Mouse (Mus musculus) lung, adult 2 months (tissue): ENCODE measurements around the gene Lamtor3.

ENCODE experiments used
- CTCF ChIP-seq: fragments of 200-500 bp; IDR thresholded peaks from 2 replicates; pipeline ENCODE4 v1.5.1; 2011; ENCODE audit warnings: mild to moderate bottlenecking, low read length, control low read depth; ENCODE audit not compliant: insufficient read depth
- POLR2A ChIP-seq: fragments of 200-500 bp; IDR thresholded peaks from 2 replicates; pipeline ENCODE4 v1.6.1; 2011; ENCODE audit warnings: low read depth, mild to moderate bottlenecking, control low read depth, low read length, borderline replicate concordance; ENCODE audit errors: extremely low read depth

- TF ChIP-seq CTCF (no peak), POLR2A (no peak)
Observed at GRCm38 (mm10) chr3:137963508-137963907, 45.2 kb downstream of the Lamtor3 start.
